ENCODE assay signal across 8 mouse cellular contexts in the genomic region with DNA sequence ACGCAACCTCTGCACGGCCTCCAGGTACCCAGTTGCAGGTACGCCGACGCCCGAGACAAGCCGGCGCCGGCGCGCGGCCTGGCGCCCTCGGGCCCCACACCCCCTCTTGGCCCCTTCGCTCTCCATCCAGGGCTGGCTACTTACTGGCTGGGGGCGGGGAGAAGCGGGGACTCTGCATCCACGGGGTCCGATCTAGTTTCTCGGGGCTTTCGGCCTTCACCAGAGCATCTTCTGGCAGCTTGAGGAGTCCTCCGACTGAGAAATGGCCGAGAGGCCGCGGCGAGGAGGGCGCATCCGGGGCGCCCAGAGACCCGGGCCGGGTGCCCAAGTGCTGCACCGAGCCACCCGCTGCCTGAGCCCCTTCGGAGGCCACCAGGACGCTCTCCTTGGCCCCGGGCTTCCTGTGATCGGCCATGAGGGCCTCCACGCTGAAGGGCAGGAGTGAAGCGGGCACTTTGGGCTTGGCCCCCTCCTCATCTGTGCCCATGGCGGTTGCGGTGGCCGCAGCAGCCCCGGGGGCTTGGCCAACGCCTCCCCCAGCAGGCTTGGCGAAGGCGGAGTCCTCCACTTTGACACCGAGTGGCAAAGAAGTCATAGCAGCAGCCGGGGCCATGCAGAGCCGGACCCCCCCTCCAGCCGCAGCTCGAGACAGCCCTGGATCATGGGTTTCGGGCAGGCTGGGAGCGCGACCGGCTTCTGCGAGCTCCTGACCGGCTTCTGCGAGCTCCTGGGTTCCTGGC. TPM values are rescaled to one million over a fixed set of nuclear protein-coding genes. Genes with fewer than 3 reads are reported as not detected.
DNase-seq lines count a peak whose midpoint lies in the region; ATAC-seq and TF ChIP-seq lines count a peak whose summit lies in the region.

No protein-coding gene starts in this region.

- no peaks in the 10 kb centered on the region for H3K36me3 ChIP-seq in forebrain, embryonic 12.5 days (replicated peaks)
- H3K36me3 ChIP-seq in intestine, embryonic 14.5 days (ENCODE audit: control insufficient read depth, insufficient read depth, low read length): no peaks in the 10 kb centered on the region
- H3K36me3 ChIP-seq in midbrain, embryonic 16.5 days (ENCODE audit: control insufficient read depth, insufficient read depth, low read length): no peaks in the 10 kb centered on the region

- peak; percentile 22 for DNase-seq in lung, adult 2 months
- DNase-seq in lung, postnatal 25 days (ENCODE audit: low spot score): no peak
- DNase-seq in intestine, embryonic 14.5 days (ENCODE audit: low spot score): peak; percentile 70
- DNase-seq in thymus, adult 18-20 months: no peak
- no peak for DNase-seq in right cerebral cortex, adult 2 months (ENCODE audit: low spot score in 2 of 2)
- no peak for DNase-seq in layer of hippocampus, adult 9-11 months

- H3K27me3 ChIP-seq in forebrain, embryonic 12.5 days: peaks cover 97% of the 10 kb centered on the region
- H3K27me3 ChIP-seq in intestine, embryonic 14.5 days (replicated peaks; ENCODE audit: control insufficient read depth, insufficient read depth, low read length): peaks cover 100% of the 10 kb centered on the region
- H3K27me3 ChIP-seq in midbrain, embryonic 16.5 days (ENCODE audit: control insufficient read depth, insufficient read depth, low read depth, low read length): peaks cover 41% of the 10 kb centered on the region

- TF ChIP-seq CTCF in lung, adult 2 months (IDR thresholded peaks at IDR 0.05; ENCODE audit: insufficient read depth, low read length): no peak

- no peak for TF ChIP-seq POLR2A in lung, adult 2 months (IDR thresholded peaks at IDR 0.05; ENCODE audit: borderline replicate concordance, extremely low read depth, low read depth, low read length)

- H3K27ac ChIP-seq in forebrain, embryonic 12.5 days: no peak overlapping the region
- H3K27ac ChIP-seq in intestine, embryonic 14.5 days (ENCODE audit: low read depth): no peak overlapping the region
- no peak overlapping the region for H3K27ac ChIP-seq in midbrain, embryonic 16.5 days (ENCODE audit: low read length)

- peak overlapping the region; percentile 72 for H3K4me2 ChIP-seq in forebrain, embryonic 12.5 days
- H3K4me2 ChIP-seq in intestine, embryonic 14.5 days (ENCODE audit: low read length): peak overlapping the region; percentile 61
- H3K4me2 ChIP-seq in midbrain, embryonic 16.5 days (ENCODE audit: low read length): peak overlapping the region; percentile 45

- peak; percentile 31; the same call in 1 of the 2 replicates for ATAC-seq in forebrain, embryonic 12.5 days (ENCODE audit: low FRiP score)
- peak; percentile 51 for ATAC-seq in intestine, embryonic 14.5 days (replicated peaks; ENCODE audit: low FRiP score, low TSS enrichment, low read depth)
- ATAC-seq in midbrain, embryonic 16.5 days: peak; percentile 39

- peak overlapping the region; percentile 89 for H3K4me3 ChIP-seq in lung, adult 2 months (replicated peaks; ENCODE audit: extremely low read depth, low read depth, low read length)
- H3K4me3 ChIP-seq in forebrain, embryonic 12.5 days (replicated peaks): peak overlapping the region; percentile 42
- peak overlapping the region; percentile 28 for H3K4me3 ChIP-seq in intestine, embryonic 14.5 days (ENCODE audit: low read depth, low read length)
- H3K4me3 ChIP-seq in midbrain, embryonic 16.5 days (ENCODE audit: low read depth, low read length): peak overlapping the region; percentile 32

- WGBS in lung, adult 2 months: under 1% methylated on average over 58 of the region's 58 CpGs
- under 1% methylated on average over 58 of the region's 58 CpGs for WGBS in forebrain, embryonic 12.5 days
- WGBS in intestine, embryonic 14.5 days: under 1% methylated on average over 57 of the region's 58 CpGs
- under 1% methylated on average over 57 of the region's 58 CpGs for WGBS in midbrain, embryonic 16.5 days

- peak overlapping the region; percentile 57 for H3K9ac ChIP-seq in forebrain, embryonic 12.5 days
- peak overlapping the region; percentile 16; the same call in 1 of the 2 replicates for H3K9ac ChIP-seq in intestine, embryonic 14.5 days (ENCODE audit: low read length)
- peak overlapping the region; percentile 18 for H3K9ac ChIP-seq in midbrain, embryonic 16.5 days (ENCODE audit: low read depth, low read length)

- no peaks in the 10 kb centered on the region for H3K9me3 ChIP-seq in forebrain, embryonic 12.5 days
- H3K9me3 ChIP-seq in intestine, embryonic 14.5 days (ENCODE audit: control insufficient read depth, low read length): no peaks in the 10 kb centered on the region
- no peaks in the 10 kb centered on the region for H3K9me3 ChIP-seq in midbrain, embryonic 16.5 days (replicated peaks; ENCODE audit: control insufficient read depth, low read length, poor library complexity, severe bottlenecking)

- H3K4me1 ChIP-seq in lung, adult 2 months (ENCODE audit: control insufficient read depth, insufficient read depth, low read length): peaks cover 3% of the 10 kb centered on the region; the same call in 1 of the 2 replicates
- H3K4me1 ChIP-seq in forebrain, embryonic 12.5 days: peaks cover 60% of the 10 kb centered on the region
- H3K4me1 ChIP-seq in intestine, embryonic 14.5 days (replicated peaks; ENCODE audit: control insufficient read depth, insufficient read depth, low read length): peaks cover 9% of the 10 kb centered on the region
- H3K4me1 ChIP-seq in midbrain, embryonic 16.5 days (ENCODE audit: control insufficient read depth, insufficient read depth, low read length): peaks cover 13% of the 10 kb centered on the region; the same call in 1 of the 2 replicates

RNA-seq across cellular contexts. Expression of a gene that starts 0.5 kb away (rescaled TPM):
- 5.9 and 6.0 TPM in 2 replicates for polyA plus RNA-seq in lung, adult 2 months (2012; rRNA removed)
- polyA plus RNA-seq in forebrain, embryonic 12.5 days (2016; fragmentation: Nextera tagmentation; extraction: Ambion mirVana): 40.3 and 67.9 TPM in 2 replicates
- 2.8 and 3.1 TPM in 2 replicates for polyA plus RNA-seq in intestine, embryonic 14.5 days (2014; fragmentation: Nextera tagmentation; extraction: Ambion mirVana)
- 10.8 and 13.0 TPM in 2 replicates for polyA plus RNA-seq in midbrain, embryonic 16.5 days (2015; fragmentation: Nextera tagmentation; extraction: Ambion mirVana)

Comparison
In these comparisons a context has a peak if more than half of its experiments do, and no peak if none do; other contexts are left out.
1. DNase-seq: peak in lung, adult 2 months (single experiment) and intestine, embryonic 14.5 days (single experiment); none in lung, postnatal 25 days (single experiment), thymus, adult 18-20 months (0 of 2), right cerebral cortex, adult 2 months (0 of 2) and layer of hippocampus, adult 9-11 months (single experiment).
2. H3K4me3 ChIP-seq: peak in every context shown above with its lines; median percentile 89 in lung, adult 2 months; 42 in forebrain, embryonic 12.5 days; 32 in midbrain, embryonic 16.5 days; 28 in intestine, embryonic 14.5 days.
3. Peak in every context shown above with its lines, with median percentiles within 50 percentile points of each other: ATAC-seq, H3K4me2 ChIP-seq and H3K9ac ChIP-seq.